Mouse (Mus musculus) hindbrain, embryonic 11.5 days (tissue): ENCODE data around the gene Majin. TPM values are rescaled to one million over a fixed set of nuclear protein-coding genes. Genes with fewer than 3 reads are reported as not detected.

Experiments used
- ATAC-seq: fragments of 200-750 bp; cut with Nextera tagmentation; 2 replicates; pipeline ENCODE4 v1.8.0; 2017; ENCODE audit warnings: mild to moderate bottlenecking, moderate TSS enrichment, moderate library complexity; ENCODE audit not compliant: low FRiP score
- DNase-seq: peaks from one replicate; pipeline ENCODE4 v3.0.0-alpha.2; 2015; ENCODE audit warnings: low spot score
- H3K27ac ChIP-seq: fragments of 300-500 bp; sonication (generic); 2 replicates; pipeline ENCODE4 v1.5.1; 2014; ENCODE audit warnings: mild to moderate bottlenecking, low read depth, low read length
- H3K27me3 ChIP-seq: fragments of 300-500 bp; sonication (generic); 2 replicates; pipeline ENCODE4 v1.6.1; 2014; ENCODE audit warnings: mild to moderate bottlenecking, low read length, moderate library complexity, mixed read lengths; ENCODE audit not compliant: control insufficient read depth, insufficient read depth
- H3K36me3 ChIP-seq: fragments of 300-500 bp; sonication (generic); 2 replicates; pipeline ENCODE4 v1.6.1; 2014; ENCODE audit warnings: mild to moderate bottlenecking, low read length, moderate library complexity, mixed read lengths; ENCODE audit not compliant: control insufficient read depth, insufficient read depth
- H3K4me1 ChIP-seq: fragments of 300-500 bp; sonication (generic); replicated peaks from 2 replicates; pipeline ENCODE4 v1.6.1; 2014; ENCODE audit warnings: low read length, mixed read lengths; ENCODE audit not compliant: control insufficient read depth, insufficient read depth
- H3K4me2 ChIP-seq: fragments of 300-500 bp; sonication (generic); replicated peaks from 2 replicates; pipeline ENCODE4 v1.6.1; 2014; ENCODE audit warnings: mild to moderate bottlenecking, low read depth, low read length
- H3K4me3 ChIP-seq: fragments of 300-500 bp; sonication (generic); 2 replicates; pipeline ENCODE4 v1.5.1; 2014; ENCODE audit warnings: low read depth, low read length
- H3K9ac ChIP-seq: fragments of 300-500 bp; sonication (generic); 2 replicates; pipeline ENCODE4 v1.6.1; 2014; ENCODE audit warnings: low read depth, low read length
- H3K9me3 ChIP-seq: fragments of 300-500 bp; sonication (generic); 2 replicates; pipeline ENCODE4 v1.6.1; 2016; ENCODE audit warnings: low read length; ENCODE audit not compliant: control insufficient read depth
- WGBS: fragments of 180-500 bp; shearing (Covaris S2); extraction: QIAGEN DNeasy Blood & Tissue Kit; methylation state at CpG from one replicate; pipeline ENCODE4 v1.1.7; 2014; 5-methylcytosine and 5-hydroxymethylcytosine counted together
- polyA plus RNA-seq: library from polyadenylated mRNA; unstranded; fragments of >200 nt; fragmentation: Nextera tagmentation; extraction: Ambion mirVana; gene quantifications from 2 replicates; pipeline ENCODE4 v1.2.1, GENCODE M21; 2014

Gene Majin
- polyA plus RNA-seq, 1 experiment from 2014 or later: not detected

DNA sequence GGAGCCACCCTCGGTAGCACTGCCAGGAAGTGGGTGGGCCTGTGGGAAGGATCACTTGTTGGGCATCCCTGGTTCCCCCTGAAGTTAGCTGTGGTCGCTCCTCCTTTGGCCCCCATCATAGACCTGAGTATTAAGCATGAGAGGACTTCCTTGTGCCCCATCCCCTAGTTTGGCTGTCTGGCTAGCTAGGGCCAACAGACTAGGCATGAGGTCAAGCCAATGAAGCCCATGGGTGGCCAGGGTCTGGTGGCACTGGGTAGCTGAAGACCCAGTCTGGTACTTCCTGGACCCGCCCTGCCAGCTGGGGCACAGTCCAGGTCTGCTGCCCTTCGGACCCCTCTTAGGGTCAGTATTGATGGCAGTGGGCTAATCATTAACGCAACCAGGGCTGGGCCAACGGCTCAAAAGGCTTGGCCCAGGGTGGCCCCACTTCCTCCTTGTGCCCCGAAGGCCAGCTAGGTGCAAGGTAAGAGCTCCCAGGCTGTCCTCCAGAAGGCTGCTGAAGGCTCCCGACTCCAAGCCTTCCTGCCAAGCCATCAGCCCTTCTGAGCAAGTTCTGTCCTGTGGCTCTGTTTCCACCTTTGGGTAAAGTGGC lies 78.7 kb downstream of the Majin start:
- no peaks in the 10 kb centered on the region for H3K27me3 ChIP-seq
- H3K4me1 ChIP-seq: no peaks in the 10 kb centered on the region
- ATAC-seq (no peak), DNase-seq (no peak)
- no peak overlapping the region for H3K4me2 ChIP-seq
- H3K27ac ChIP-seq: no peak overlapping the region
- H3K36me3 ChIP-seq: peaks cover 7% of the 10 kb centered on the region; the same call in 1 of the 2 replicates
- WGBS: 90% methylated on average over 8 of the region's 8 CpGs
- no peak overlapping the region for H3K4me3 ChIP-seq
- H3K9me3 ChIP-seq: no peaks in the 10 kb centered on the region
- no peak overlapping the region for H3K9ac ChIP-seq

DNA sequence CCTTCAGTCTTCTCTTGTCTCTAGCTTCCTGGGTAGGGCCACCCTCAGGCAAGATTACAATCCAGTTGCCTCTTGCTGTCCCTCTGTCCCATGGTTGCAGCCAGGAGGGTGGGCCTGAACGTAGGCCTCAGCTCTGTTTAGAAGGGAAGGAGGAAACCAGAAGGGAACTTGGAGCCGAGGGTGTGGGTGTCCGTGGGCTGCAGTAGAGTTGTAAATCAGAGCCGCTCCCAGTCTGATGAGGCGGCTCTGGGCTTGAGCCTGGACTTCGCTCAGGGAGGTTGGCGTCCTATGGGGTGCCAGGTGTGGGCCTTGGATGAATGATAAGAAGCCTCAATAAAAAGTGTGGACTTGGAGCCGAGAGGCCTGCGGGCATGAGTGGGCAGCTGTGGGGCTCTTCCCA lies 80.0 kb downstream of the Majin start:
- H3K9me3 ChIP-seq: no peaks in the 10 kb centered on the region
- DNase-seq (no peak), ATAC-seq (no peak)
- H3K27ac ChIP-seq: no peak overlapping the region
- H3K4me2 ChIP-seq: no peak overlapping the region
- WGBS: 79% methylated on average over 9 of the region's 9 CpGs
- H3K36me3 ChIP-seq: peaks cover 3% of the 10 kb centered on the region; the same call in 1 of the 2 replicates
- no peaks in the 10 kb centered on the region for H3K27me3 ChIP-seq
- H3K9ac ChIP-seq: no peak overlapping the region
- no peaks in the 10 kb centered on the region for H3K4me1 ChIP-seq
- no peak overlapping the region for H3K4me3 ChIP-seq

GRCm38 (mm10) chr19:6264945-6265344 lies 80.8 kb downstream of the Majin start:
- H3K27ac ChIP-seq: no peak overlapping the region
- H3K4me1 ChIP-seq: no peaks in the 10 kb centered on the region
- WGBS: 92% methylated on average over 8 of the region's 8 CpGs
- peaks cover 3% of the 10 kb centered on the region; the same call in 1 of the 2 replicates for H3K36me3 ChIP-seq
- H3K9me3 ChIP-seq: no peaks in the 10 kb centered on the region
- DNase-seq: no peak
- no peak overlapping the region for H3K4me3 ChIP-seq
- no peaks in the 10 kb centered on the region for H3K27me3 ChIP-seq
- no peak overlapping the region for H3K4me2 ChIP-seq
- H3K9ac ChIP-seq: no peak overlapping the region
- ATAC-seq: no peak

GRCm38 (mm10) chr19:6265727-6266182 lies 81.6 kb downstream of the Majin start:
- Histone ChIP-seq H3K4me1 (no peaks in the 10 kb centered on the region), H3K9me3 (no peaks in the 10 kb centered on the region), H3K27me3 (no peaks in the 10 kb centered on the region), H3K9ac (no peak overlapping the region), H3K27ac (no peak overlapping the region), H3K4me3 (no peak overlapping the region), H3K36me3 (peaks cover 3% of the 10 kb centered on the region; the same call in 1 of the 2 replicates), H3K4me2 (no peak overlapping the region)
- no peak for DNase-seq
- no peak for ATAC-seq
- WGBS: 67% methylated on average over 6 of the region's 6 CpGs

- no peak overlapping the region for H3K27ac ChIP-seq
- ATAC-seq (no peak), DNase-seq (no peak)
- H3K4me1 ChIP-seq: no peaks in the 10 kb centered on the region
- H3K27me3 ChIP-seq: no peaks in the 10 kb centered on the region
- H3K9me3 ChIP-seq: no peaks in the 10 kb centered on the region
- H3K36me3 ChIP-seq: no peaks in the 10 kb centered on the region
- no peak overlapping the region for H3K4me2 ChIP-seq
- WGBS: 75% methylated on average over 11 of the region's 11 CpGs
- H3K9ac ChIP-seq: no peak overlapping the region
- no peak overlapping the region for H3K4me3 ChIP-seq
Observed at GRCm38 (mm10) chr19:6267306-6268169, 83.3 kb downstream of the Majin start.

DNA sequence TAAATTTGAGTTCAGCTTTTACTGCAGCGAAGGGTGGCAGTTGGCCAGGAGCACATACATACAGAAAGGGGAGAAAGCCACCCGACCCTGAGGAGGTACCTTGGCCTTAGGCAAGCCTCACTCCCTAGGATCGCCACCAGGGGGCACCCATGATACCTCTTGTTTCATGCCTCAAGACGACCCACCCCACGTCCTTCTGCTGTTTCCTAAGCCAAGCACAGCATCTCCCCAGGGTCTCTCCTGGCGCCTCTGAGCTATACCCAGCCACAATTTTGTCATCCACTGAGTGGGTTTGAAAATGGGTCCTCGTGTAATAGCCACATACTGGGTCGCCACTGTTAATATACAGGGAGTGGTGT lies 84.0 kb downstream of the Majin start:
- Histone ChIP-seq H3K4me1 (no peaks in the 10 kb centered on the region), H3K9ac (no peak overlapping the region), H3K27ac (no peak overlapping the region), H3K36me3 (no peaks in the 10 kb centered on the region), H3K4me2 (no peak overlapping the region), H3K27me3 (no peaks in the 10 kb centered on the region), H3K4me3 (no peak overlapping the region), H3K9me3 (no peaks in the 10 kb centered on the region)
- 17% methylated on average over 8 of the region's 8 CpGs for WGBS
- peak; percentile 94 for DNase-seq
- ATAC-seq: no peak

DNA sequence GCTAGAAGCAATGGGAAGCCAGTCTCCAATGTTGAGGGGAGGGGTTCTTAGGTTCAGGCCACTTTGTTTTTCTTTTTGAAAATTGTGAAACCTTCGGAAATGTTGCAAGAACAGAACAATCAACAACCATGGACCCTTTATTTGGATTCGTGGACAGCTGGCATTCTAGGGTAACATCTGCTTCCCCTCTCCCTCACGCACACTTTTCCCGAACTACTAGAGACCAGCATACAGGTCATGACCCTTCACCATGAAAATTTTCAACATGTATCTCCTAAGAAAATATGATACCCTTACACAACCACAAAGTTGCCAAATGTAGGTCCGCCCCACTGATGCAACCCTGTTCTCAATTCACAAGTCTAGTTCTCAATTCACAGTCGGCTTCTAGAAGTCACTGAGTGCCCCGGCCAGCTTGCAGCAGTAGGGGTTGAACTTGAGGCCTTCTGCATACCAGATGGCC lies 84.5 kb downstream of the Majin start:
- no peaks in the 10 kb centered on the region for H3K27me3 ChIP-seq
- H3K9me3 ChIP-seq: no peaks in the 10 kb centered on the region
- no peak overlapping the region for H3K4me2 ChIP-seq
- no peaks in the 10 kb centered on the region for H3K36me3 ChIP-seq
- H3K9ac ChIP-seq: no peak overlapping the region
- DNase-seq (no peak), ATAC-seq (no peak)
- H3K4me3 ChIP-seq: no peak overlapping the region
- H3K4me1 ChIP-seq: no peaks in the 10 kb centered on the region
- 82% methylated on average over 7 of the region's 7 CpGs for WGBS
- no peak overlapping the region for H3K27ac ChIP-seq

- Histone ChIP-seq H3K9me3 (no peaks in the 10 kb centered on the region), H3K27ac (no peak overlapping the region), H3K4me2 (no peak overlapping the region), H3K4me3 (no peak overlapping the region), H3K4me1 (no peaks in the 10 kb centered on the region), H3K36me3 (no peaks in the 10 kb centered on the region), H3K27me3 (no peaks in the 10 kb centered on the region), H3K9ac (no peak overlapping the region)
- WGBS: 89% methylated on average over 8 of the region's 8 CpGs
- DNase-seq (no peak), ATAC-seq (no peak)
Observed at GRCm38 (mm10) chr19:6269798-6270475, 85.7 kb downstream of the Majin start.
